Mouse (Mus musculus) hindbrain, embryonic 10.5 days (tissue): ENCODE data around the gene Trak1. TPM values are rescaled to one million over a fixed set of nuclear protein-coding genes. Genes with fewer than 3 reads are reported as not detected.

Source experiments
- DNase-seq: peaks from one replicate; pipeline ENCODE4 v3.0.0-alpha.2; 2017; ENCODE audit warnings: low spot score
- H3K27ac ChIP-seq: fragments of 300-500 bp; sonication (generic); 2 replicates; pipeline ENCODE4 v1.5.1; 2016; ENCODE audit warnings: mild to moderate bottlenecking, moderate library complexity
- H3K27me3 ChIP-seq: fragments of 300-500 bp; sonication (generic); 2 replicates; pipeline ENCODE4 v1.6.1; 2016; ENCODE audit warnings: mild to moderate bottlenecking; ENCODE audit not compliant: poor library complexity, insufficient read depth, severe bottlenecking
- H3K36me3 ChIP-seq: fragments of 300-500 bp; sonication (generic); 2 replicates; pipeline ENCODE4 v1.6.1; 2016; ENCODE audit warnings: mild to moderate bottlenecking, moderate library complexity
- H3K4me1 ChIP-seq: fragments of 300-500 bp; sonication (generic); replicated peaks from 2 replicates; pipeline ENCODE4 v1.6.1; 2016; ENCODE audit warnings: mild to moderate bottlenecking
- H3K4me3 ChIP-seq: fragments of 300-500 bp; sonication (generic); 2 replicates; pipeline ENCODE4 v1.5.1; 2016; ENCODE audit warnings: mild to moderate bottlenecking, moderate library complexity
- H3K9me3 ChIP-seq: fragments of 300-500 bp; sonication (generic); 2 replicates; pipeline ENCODE4 v1.6.1; 2016; ENCODE audit warnings: mild to moderate bottlenecking, moderate library complexity
- WGBS: fragments of 180-500 bp; shearing (Covaris S2); methylation state at CpG from one replicate; pipeline ENCODE4 v1.1.7; 2016; 5-methylcytosine and 5-hydroxymethylcytosine counted together
- polyA plus RNA-seq: library from polyadenylated mRNA; unstranded; fragments of >200 nt; fragmentation: Nextera tagmentation; extraction: Ambion mirVana; gene quantifications from 2 replicates; pipeline ENCODE4 v1.2.1, GENCODE M21; 2016

The Trak1 gene
- polyA plus RNA-seq, 1 experiment from 2014 or later = 33.1 TPM

DNA sequence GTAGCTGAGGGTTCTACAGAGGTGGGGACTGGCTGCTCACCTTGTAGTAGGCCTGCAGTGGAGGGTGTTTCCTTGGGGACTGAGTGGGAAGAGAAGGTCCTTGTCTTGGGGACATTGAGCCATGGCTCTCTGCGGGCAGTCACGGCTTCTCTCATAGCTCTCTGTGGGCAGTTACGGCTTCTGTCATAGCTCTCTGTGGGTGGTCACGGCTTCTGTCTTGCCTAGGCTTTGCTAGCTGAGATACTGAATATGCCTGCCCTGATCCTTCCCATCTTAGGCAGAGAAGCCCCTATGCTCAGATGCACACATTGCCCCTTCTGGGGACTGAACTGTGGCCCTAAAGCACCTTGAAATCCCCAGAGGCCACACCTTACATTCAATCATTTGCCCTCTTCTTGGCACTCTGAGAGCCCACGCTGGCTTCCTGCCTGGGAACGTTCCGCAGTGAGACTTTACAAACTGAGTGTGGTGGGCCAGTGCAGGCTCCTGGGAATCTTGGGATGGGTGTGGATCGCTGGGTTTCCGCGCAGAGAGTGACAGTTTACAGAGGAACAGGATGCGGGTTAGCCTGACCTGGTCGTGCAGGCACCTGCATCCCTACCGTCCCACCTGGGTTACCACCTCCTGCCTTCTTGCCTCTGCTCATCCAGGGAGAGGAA lies 91.1 kb downstream of the Trak1 start:
- no peaks in the 10 kb centered on the region for H3K27me3 ChIP-seq
- H3K27ac ChIP-seq = peak overlapping the region; percentile 20; the same call in 1 of the 2 replicates
- peaks cover 38% of the 10 kb centered on the region for H3K4me1 ChIP-seq
- 62% methylated on average over 13 of the region's 13 CpGs for WGBS
- 0 out of 2 replicates have a peak, but pooled peaks cover 2% of the 10 kb centered on the region for H3K9me3 ChIP-seq
- no peak for DNase-seq
- H3K4me3 ChIP-seq = no peak overlapping the region
- peaks cover 26% of the 10 kb centered on the region for H3K36me3 ChIP-seq

DNA sequence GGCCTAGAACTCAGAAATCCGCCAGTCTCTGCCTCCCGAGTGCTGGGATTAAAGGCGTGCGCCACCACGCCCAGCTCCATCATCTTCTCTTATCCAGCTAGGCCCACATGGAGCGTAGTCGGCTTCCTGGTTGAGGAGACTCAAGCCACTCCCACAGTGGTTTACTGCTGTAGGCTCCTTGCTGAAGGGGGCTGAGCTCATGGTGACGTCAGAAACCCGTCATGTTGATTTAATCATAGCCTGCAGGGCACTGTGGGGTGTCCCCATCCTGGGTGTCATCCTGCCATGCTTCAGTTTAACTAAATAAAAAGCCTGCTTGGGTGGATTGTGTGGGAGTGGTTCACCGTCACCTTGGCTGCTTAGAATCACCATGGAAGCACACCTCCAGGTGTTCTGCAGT lies 92.0 kb downstream of the Trak1 start:
- DNase-seq = no peak
- Histone ChIP-seq H3K4me3 (no peak overlapping the region), H3K27ac (no peak overlapping the region), H3K27me3 (no peaks in the 10 kb centered on the region), H3K9me3 (0 out of 2 replicates have a peak, but pooled peaks cover 2% of the 10 kb centered on the region), H3K36me3 (peaks cover 33% of the 10 kb centered on the region), H3K4me1 (peaks cover 36% of the 10 kb centered on the region)
- WGBS = 86% methylated on average over 10 of the region's 10 CpGs

DNA sequence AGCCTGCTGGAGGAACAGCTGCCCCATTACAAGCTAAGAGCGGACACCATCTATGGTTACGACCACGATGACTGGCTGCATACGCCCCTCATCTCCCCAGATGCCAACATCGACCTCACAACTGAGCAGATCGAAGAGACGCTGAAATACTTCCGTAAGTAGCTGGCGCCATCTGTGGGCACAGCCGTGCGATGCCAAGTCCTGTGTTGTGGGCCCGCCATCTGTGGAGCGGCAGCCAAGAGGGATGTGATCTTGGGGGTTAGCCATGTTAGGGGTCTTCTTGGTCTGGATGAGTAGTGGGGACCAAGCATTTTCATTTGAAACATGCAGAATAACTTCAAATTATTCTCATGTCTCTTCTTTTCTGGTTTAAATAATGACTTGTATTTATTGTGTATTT lies 94.6 kb downstream of the Trak1 start:
- H3K27ac ChIP-seq = no peak overlapping the region
- H3K27me3 ChIP-seq = no peaks in the 10 kb centered on the region
- peaks cover 49% of the 10 kb centered on the region for H3K36me3 ChIP-seq
- H3K9me3 ChIP-seq = 0 out of 2 replicates have a peak, but pooled peaks cover 2% of the 10 kb centered on the region
- H3K4me1 ChIP-seq = peaks cover 16% of the 10 kb centered on the region
- no peak overlapping the region for H3K4me3 ChIP-seq
- DNase-seq = no peak
- 95% methylated on average over 13 of the region's 13 CpGs for WGBS

DNA sequence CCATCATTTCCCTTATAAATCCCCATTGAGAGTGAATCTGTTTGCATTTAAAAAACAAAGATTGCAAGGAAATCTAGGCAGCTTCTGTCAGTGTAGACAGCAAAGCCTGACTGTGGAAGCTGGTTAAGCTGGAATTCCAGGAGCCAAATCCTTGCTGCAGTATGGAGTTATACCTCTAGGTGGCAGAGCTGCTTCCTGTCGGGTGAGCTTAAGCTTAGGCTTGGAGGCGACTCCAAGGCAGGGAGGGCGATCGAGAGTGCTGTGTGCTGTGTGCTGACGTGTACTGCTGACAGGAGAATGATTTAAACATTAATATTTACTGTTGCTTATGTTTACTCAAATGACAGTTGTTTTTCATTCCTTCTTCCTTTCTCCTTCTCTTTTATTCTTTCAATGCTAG lies 95.1 kb downstream of the Trak1 start:
- Histone ChIP-seq H3K36me3 (peaks cover 49% of the 10 kb centered on the region), H3K9me3 (0 out of 2 replicates have a peak, but pooled peaks cover 2% of the 10 kb centered on the region), H3K4me3 (no peak overlapping the region), H3K27me3 (no peaks in the 10 kb centered on the region), H3K27ac (no peak overlapping the region), H3K4me1 (peaks cover 21% of the 10 kb centered on the region)
- 42% methylated on average over 5 of the region's 5 CpGs for WGBS
- peak; percentile 59 for DNase-seq

DNA sequence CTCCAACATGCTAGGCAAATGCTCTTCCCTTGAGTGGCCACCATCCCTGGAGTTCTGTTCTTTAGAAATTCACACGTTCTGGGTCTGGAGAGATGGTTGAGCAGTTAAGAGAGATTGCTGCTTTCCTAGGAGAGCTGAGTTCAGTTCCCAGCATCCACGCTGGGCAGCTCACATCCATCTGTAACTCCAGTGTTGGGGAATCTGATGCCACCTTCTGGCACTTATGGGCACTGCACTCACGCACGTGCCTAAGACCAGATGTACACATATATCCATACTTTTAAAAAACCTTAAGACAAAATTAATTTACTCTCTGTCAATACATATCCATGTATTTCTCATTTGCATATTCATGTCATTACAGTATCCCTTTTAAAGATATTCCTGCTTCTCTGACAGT lies 95.8 kb downstream of the Trak1 start:
- WGBS = 93% methylated on average over 4 of the region's 4 CpGs
- no peak for DNase-seq

DNA sequence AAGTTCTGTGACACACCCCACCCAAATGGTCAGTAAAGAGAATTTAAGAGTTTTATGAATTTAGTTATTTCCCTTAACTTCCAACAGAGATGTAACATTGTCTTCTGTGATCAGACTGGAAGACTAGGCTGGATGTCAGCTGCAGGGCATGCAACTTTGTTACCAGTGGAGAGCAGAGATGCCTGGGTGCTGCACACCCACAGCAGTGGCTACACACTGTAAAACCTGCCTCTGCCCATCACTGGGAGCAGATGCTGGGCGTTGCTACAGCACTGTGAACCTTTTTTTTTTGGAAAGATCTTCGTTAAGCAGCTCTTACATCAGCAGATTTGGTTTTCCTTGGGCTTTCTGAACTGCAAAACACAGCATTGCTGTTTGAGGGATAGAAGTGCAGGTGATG lies 97.6 kb downstream of the Trak1 start:
- H3K4me1 ChIP-seq = peaks cover 20% of the 10 kb centered on the region
- 87% methylated on average over 2 of the region's 2 CpGs for WGBS
- H3K27ac ChIP-seq = no peak overlapping the region
- no peak for DNase-seq
- no peak overlapping the region for H3K4me3 ChIP-seq
- 0 out of 2 replicates have a peak, but pooled peaks cover 2% of the 10 kb centered on the region for H3K9me3 ChIP-seq
- H3K27me3 ChIP-seq = no peaks in the 10 kb centered on the region
- peaks cover 51% of the 10 kb centered on the region for H3K36me3 ChIP-seq

More for the DNA sequence above, 95.8 kb downstream of the Trak1 start:
- no peak overlapping the region for H3K27ac ChIP-seq
- H3K36me3 ChIP-seq = peaks cover 49% of the 10 kb centered on the region
- 0 out of 2 replicates have a peak, but pooled peaks cover 2% of the 10 kb centered on the region for H3K9me3 ChIP-seq
- no peaks in the 10 kb centered on the region for H3K27me3 ChIP-seq
- H3K4me3 ChIP-seq = no peak overlapping the region
- peaks cover 17% of the 10 kb centered on the region for H3K4me1 ChIP-seq

DNA sequence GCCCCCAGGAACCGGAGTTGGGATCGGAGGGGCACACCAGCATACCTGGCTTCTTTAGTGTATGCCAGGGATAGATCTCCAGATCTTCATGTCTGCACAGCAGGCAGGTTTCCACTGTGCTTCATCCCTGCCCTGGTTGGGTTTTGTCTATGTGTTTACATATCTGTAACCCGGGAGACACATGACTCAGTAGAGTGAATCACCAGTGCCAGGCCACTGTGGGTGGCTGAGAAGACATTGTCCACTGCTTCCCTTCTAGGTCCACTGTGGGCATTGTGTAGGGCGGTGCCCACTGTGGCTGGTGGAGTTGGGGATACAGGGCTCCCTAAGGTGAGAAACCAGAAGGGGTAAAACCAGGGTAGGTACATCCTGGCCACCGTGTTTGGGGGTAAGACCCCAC lies 98.5 kb downstream of the Trak1 start:
- Histone ChIP-seq H3K4me3 (no peak overlapping the region), H3K36me3 (peaks cover 55% of the 10 kb centered on the region), H3K4me1 (peaks cover 20% of the 10 kb centered on the region), H3K9me3 (0 out of 2 replicates have a peak, but pooled peaks cover 2% of the 10 kb centered on the region), H3K27ac (no peak overlapping the region), H3K27me3 (no peaks in the 10 kb centered on the region)
- no peak for DNase-seq
- 90% methylated on average over 5 of the region's 5 CpGs for WGBS

DNA sequence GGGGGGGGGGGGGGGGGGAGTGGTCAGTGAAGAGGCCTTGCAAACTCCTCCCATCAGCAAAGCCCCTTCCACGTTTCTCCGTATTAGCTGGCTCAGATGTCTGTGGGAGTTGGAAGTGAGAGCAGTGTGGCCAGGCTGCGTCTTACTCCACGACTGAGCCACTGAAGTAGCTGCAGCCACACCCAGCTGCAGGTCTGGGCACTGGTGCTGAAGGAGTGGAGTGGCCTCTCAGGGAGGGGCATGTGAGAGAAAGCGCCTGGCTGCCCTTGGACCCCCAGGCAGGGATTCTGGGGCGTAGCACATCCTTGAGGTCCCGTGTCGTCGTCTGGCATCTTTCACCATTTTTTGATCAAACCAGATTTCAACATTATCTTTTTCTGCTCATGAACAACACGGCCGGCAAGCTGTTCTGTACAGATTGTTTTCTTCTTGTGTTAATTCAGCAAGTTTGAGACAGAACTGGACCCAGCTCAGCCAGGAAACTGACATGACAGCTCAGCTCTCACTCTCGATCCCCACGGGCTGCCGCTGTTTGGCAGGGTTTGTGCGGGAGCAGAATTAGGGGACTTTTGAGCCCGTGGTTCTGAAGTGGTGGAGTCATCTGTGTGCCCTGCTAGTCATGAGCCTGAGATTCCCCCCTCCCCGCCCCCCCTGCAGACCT lies 100.9 kb downstream of the Trak1 start:
- WGBS = 78% methylated on average over 17 of the region's 17 CpGs
- H3K27me3 ChIP-seq = no peaks in the 10 kb centered on the region
- no peaks in the 10 kb centered on the region for H3K9me3 ChIP-seq
- DNase-seq = no peak
- H3K27ac ChIP-seq = peak overlapping the region; percentile 46; the same call in 1 of the 2 replicates
- no peak overlapping the region for H3K4me3 ChIP-seq
- peaks cover 27% of the 10 kb centered on the region for H3K4me1 ChIP-seq
- H3K36me3 ChIP-seq = peaks cover 36% of the 10 kb centered on the region

DNA sequence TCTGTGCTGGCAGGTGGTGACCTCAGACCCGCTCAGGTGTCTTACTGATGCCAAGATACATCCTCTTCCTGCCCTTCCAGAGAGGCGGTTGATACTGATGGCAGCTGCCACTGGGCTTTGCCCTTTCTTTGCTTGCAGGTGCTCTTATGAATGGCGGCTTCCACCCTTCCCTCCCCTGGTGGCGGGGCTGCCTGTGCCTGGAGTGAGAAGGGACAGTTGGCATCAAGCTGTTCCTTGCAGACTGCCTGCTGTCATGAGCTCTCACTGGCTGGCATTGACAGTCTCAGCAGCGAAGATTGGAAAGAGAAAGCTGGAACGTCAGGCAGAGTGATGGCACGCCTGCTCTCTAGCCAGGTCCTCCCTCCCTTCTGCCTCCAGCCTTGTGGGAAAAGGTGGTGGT lies 101.5 kb downstream of the Trak1 start:
- DNase-seq = no peak
- Histone ChIP-seq H3K27me3 (no peaks in the 10 kb centered on the region), H3K9me3 (no peaks in the 10 kb centered on the region), H3K4me1 (peaks cover 33% of the 10 kb centered on the region), H3K36me3 (peaks cover 32% of the 10 kb centered on the region), H3K4me3 (no peak overlapping the region), H3K27ac (no peak overlapping the region)
- WGBS = 71% methylated on average over 7 of the region's 7 CpGs

DNA sequence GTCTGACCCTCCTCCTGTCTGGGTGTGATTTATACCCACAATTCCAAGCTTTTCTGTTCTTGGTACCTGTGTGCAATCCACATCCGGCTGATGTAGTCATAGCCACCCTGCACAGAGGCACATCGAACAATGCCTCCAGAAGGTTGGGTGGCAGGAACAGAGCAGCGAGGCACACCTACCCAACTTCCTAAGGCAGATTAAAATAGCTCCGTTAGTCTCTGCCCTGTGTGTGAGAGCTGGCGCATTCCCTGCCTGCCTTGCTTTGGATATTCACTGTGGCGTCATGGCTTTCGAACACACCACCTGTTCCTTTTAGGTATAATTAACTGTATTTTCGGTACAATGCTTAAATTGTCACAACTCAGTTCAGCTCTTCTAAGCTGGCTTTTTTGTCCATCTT lies 103.3 kb downstream of the Trak1 start:
- H3K36me3 ChIP-seq = peaks cover 28% of the 10 kb centered on the region
- 91% methylated on average over 8 of the region's 8 CpGs for WGBS
- H3K9me3 ChIP-seq = no peaks in the 10 kb centered on the region
- no peak overlapping the region for H3K27ac ChIP-seq
- no peak for DNase-seq
- H3K4me1 ChIP-seq = peaks cover 38% of the 10 kb centered on the region
- no peak overlapping the region for H3K4me3 ChIP-seq
- H3K27me3 ChIP-seq = no peaks in the 10 kb centered on the region

DNA sequence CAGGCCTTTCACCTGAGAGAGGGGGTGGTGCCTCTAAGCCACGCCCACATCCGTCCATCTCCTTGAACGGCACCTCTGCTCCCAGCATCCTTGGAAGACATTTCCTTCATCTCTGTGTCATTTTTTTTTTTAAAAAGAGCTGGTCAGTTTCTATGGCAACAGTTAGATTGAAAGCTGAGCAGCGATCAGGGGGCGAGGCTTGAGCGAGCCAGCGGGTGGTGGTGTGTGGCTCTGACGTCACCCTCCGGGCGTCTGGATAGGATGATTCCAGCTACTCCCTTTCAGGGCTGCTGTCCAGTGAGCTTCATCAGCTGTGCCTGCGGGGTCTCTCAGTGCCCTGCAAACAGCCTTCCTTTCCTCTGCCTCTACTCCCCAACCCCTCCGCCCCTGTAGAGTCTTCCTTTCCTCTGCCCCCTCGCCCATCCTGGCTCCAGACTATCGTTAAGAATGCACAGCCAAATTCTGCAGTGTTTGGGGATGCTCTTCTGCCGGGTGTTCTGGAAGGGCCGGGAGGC lies 105.9 kb downstream of the Trak1 start:
- Histone ChIP-seq H3K9me3 (no peaks in the 10 kb centered on the region), H3K27me3 (no peaks in the 10 kb centered on the region), H3K36me3 (peaks cover 23% of the 10 kb centered on the region; the same call in 1 of the 2 replicates), H3K4me3 (peak overlapping the region; percentile 35), H3K27ac (peak overlapping the region; percentile 70; the same call in 1 of the 2 replicates), H3K4me1 (peaks cover 26% of the 10 kb centered on the region)
- peak; percentile 79 for DNase-seq
- 29% methylated on average over 16 of the region's 16 CpGs for WGBS

DNA sequence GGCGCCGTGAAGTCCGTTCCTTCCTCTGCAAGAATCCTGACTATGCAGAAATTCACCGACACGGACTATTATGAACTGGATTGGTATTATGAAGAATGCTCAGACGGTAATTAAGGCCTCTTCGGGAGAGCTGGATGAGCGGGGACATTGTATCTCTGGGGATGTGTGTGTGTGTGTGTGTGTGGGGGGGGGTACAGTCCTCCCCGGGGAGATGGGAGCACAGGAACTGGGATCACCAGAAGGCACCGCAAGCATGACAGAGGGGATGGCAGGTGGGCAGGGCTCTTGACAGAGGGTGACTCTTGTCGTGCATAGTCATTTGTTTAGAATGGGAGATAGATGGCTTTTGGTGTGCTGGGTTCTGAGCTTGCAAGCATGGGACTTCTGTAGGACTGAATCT lies 106.4 kb downstream of the Trak1 start:
- DNase-seq = no peak
- peaks cover 22% of the 10 kb centered on the region; the same call in 1 of the 2 replicates for H3K36me3 ChIP-seq
- H3K4me3 ChIP-seq = peak overlapping the region; percentile 35
- H3K27ac ChIP-seq = peak overlapping the region; percentile 70; the same call in 1 of the 2 replicates
- no peaks in the 10 kb centered on the region for H3K9me3 ChIP-seq
- H3K4me1 ChIP-seq = peaks cover 21% of the 10 kb centered on the region
- H3K27me3 ChIP-seq = no peaks in the 10 kb centered on the region
- 82% methylated on average over 11 of the region's 11 CpGs for WGBS
